Mouse (Mus musculus): ENCODE data around the gene Pou2af1.

GRCm38 (mm10) chr9:51272102-51272501 lies 58.6 kb downstream of the Pou2af1 start:
- TF ChIP-seq POLR2A (IDR thresholded peaks at IDR 0.05; ENCODE audit: control insufficient read depth, low read depth, low read length) (no peak), CTCF (IDR thresholded peaks at IDR 0.05; ENCODE audit: control insufficient read depth, insufficient read depth, insufficient replicate concordance, low read depth, low read length) (no peak)

All from testis, adult 2 months (tissue).